ENCODE assay signal across 8 mouse cellular contexts in the genomic region with DNA sequence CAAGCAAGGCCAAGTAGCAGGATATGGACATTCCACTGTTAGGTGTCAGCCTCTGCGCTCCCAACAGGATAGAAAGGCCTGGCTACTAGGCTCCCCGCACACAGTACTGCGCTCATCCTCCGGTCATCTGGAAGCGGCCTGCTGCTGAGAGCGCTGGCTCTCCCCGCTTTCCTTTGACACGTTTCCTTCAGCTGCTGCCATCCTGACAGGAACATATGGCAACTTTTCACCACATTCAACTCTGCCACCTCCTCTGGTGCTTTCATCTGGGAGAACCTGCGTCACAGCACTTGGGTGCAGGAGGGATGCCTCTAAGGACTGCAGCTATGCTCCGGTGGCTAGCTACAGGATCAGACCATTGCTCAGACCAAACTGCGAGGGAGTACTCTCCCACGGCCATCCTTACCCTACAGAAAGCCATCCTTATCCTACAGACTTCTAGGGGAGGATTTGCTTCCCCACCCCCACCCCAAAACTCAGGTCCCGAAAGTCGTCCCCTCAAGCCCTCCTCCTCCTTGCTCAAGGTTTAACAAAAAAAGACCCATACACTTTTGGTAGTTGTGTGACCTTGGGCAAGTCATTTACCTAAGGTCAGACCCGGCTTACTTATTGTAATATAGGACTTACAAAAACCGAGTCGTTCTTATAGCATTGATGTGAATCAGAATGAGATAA. TPM values are rescaled to one million over a fixed set of nuclear protein-coding genes. Genes with fewer than 3 reads are reported as not detected.
A peak's percentile ranks its signal among the peaks of the same experiment; 100 is the strongest.
DNase-seq lines count a peak whose midpoint lies in the region; ATAC-seq and TF ChIP-seq lines count a peak whose summit lies in the region.

No protein-coding gene starts in this region.

- H3K4me3 ChIP-seq in C2C12 (ENCODE audit: insufficient read depth, poor library complexity, severe bottlenecking), result peak overlapping the region; percentile 85
- peak overlapping the region; percentile 95 for H3K4me3 ChIP-seq in forebrain, embryonic 10.5 days
- H3K4me3 ChIP-seq in hindbrain, embryonic 15.5 days, result peak overlapping the region; percentile 70
- peak overlapping the region; percentile 69 for H3K4me3 ChIP-seq in liver, embryonic 13.5 days (replicated peaks)

- peak overlapping the region; percentile 96 for H3K4me2 ChIP-seq in hindbrain, embryonic 15.5 days
- peak overlapping the region; percentile 84 for H3K4me2 ChIP-seq in liver, embryonic 13.5 days

- H3K27me3 ChIP-seq in C2C12 (ENCODE audit: control insufficient read depth, insufficient read depth, insufficient read length), result no peaks in the 10 kb centered on the region
- H3K27me3 ChIP-seq in forebrain, embryonic 10.5 days (ENCODE audit: poor library complexity, severe bottlenecking), result no peaks in the 10 kb centered on the region; the same call in 1 of the 2 replicates
- no peaks in the 10 kb centered on the region for H3K27me3 ChIP-seq in hindbrain, embryonic 15.5 days
- H3K27me3 ChIP-seq in liver, embryonic 13.5 days, result peaks cover 70% of the 10 kb centered on the region

- H3K79me2 ChIP-seq in C2C12 (ENCODE audit: control insufficient read depth, insufficient read depth), result peaks cover 65% of the 10 kb centered on the region

- peak; percentile 27 for DNase-seq in adrenal gland, postnatal 14 days
- no peak for DNase-seq in forebrain, embryonic 10.5 days (ENCODE audit: extremely low spot score, low spot score)
- DNase-seq in liver, embryonic 13.5 days, result no peak
- DNase-seq in right cerebral cortex, postnatal 14 days, result peak; percentile 9
- DNase-seq in layer of hippocampus, adult 8-10 months (ENCODE audit: low spot score in 2 of 2), result no peak
- no peak for DNase-seq in urinary bladder, postnatal 4 days (ENCODE audit: low spot score in 2 of 2)

- peak overlapping the region; percentile 98 for H3K27ac ChIP-seq in forebrain, embryonic 10.5 days
- no peak overlapping the region for H3K27ac ChIP-seq in hindbrain, embryonic 15.5 days (replicated peaks)
- H3K27ac ChIP-seq in liver, embryonic 13.5 days, result no peak overlapping the region

- ATAC-seq in hindbrain, embryonic 15.5 days (ENCODE audit: low FRiP score, low read depth), result no peak
- no peak for ATAC-seq in liver, embryonic 13.5 days (ENCODE audit: low read depth)

- no peaks in the 10 kb centered on the region for H3K9me3 ChIP-seq in forebrain, embryonic 10.5 days
- H3K9me3 ChIP-seq in hindbrain, embryonic 15.5 days, result no peaks in the 10 kb centered on the region
- no peaks in the 10 kb centered on the region for H3K9me3 ChIP-seq in liver, embryonic 13.5 days (replicated peaks)

- H3ac ChIP-seq in C2C12 (ENCODE audit: control insufficient read depth, insufficient read length, low read depth), result no peak overlapping the region

- peaks cover 49% of the 10 kb centered on the region for H3K4me1 ChIP-seq in forebrain, embryonic 10.5 days
- peaks cover 31% of the 10 kb centered on the region for H3K4me1 ChIP-seq in hindbrain, embryonic 15.5 days (replicated peaks)
- peaks cover 19% of the 10 kb centered on the region for H3K4me1 ChIP-seq in liver, embryonic 13.5 days (replicated peaks)

- H3K79me3 ChIP-seq in C2C12 (ENCODE audit: low read depth), result peaks cover 51% of the 10 kb centered on the region

- WGBS in forebrain, embryonic 10.5 days, result 6% methylated on average over 17 of the region's 17 CpGs
- 5% methylated on average over 17 of the region's 17 CpGs for WGBS in hindbrain, embryonic 15.5 days
- WGBS in liver, embryonic 13.5 days (ENCODE audit: insufficient replicate concordance), result 8% methylated on average over 17 of the region's 17 CpGs

- no peaks in the 10 kb centered on the region for H3K36me3 ChIP-seq in C2C12 (ENCODE audit: control insufficient read depth, insufficient read depth)
- H3K36me3 ChIP-seq in forebrain, embryonic 10.5 days (replicated peaks), result no peaks in the 10 kb centered on the region
- no peaks in the 10 kb centered on the region for H3K36me3 ChIP-seq in hindbrain, embryonic 15.5 days
- no peaks in the 10 kb centered on the region for H3K36me3 ChIP-seq in liver, embryonic 13.5 days

- no peak for TF ChIP-seq CTCF in C2C12 (IDR thresholded peaks at IDR 0.05; ENCODE audit: control insufficient read depth, insufficient read depth, insufficient read length)

- peak overlapping the region; percentile 22; the same call in 1 of the 2 replicates for H3K9ac ChIP-seq in hindbrain, embryonic 15.5 days
- H3K9ac ChIP-seq in liver, embryonic 13.5 days, result peak overlapping the region; percentile 22; the same call in 1 of the 2 replicates

TF ChIP-seq in C2C12, 6 proteins besides CTCF, POLR2A, EP300 and RAD21:
- TF ChIP-seq USF1 (IDR thresholded peaks at IDR 0.05; ENCODE audit: low read depth) (no peak), FOSL1 (IDR thresholded peaks at IDR 0.05; ENCODE audit: insufficient read depth, low read length, poor library complexity, severe bottlenecking) (no peak), MYOD1 (IDR thresholded peaks at IDR 0.05; ENCODE audit: control insufficient read depth, insufficient read length, low read depth) (no peak), MYOG (IDR thresholded peaks at IDR 0.05; ENCODE audit: control insufficient read depth, extremely low read depth, insufficient read length) (no peak), MAX (IDR thresholded peaks at IDR 0.05) (no peak), CEBPB (IDR thresholded peaks at IDR 0.05; ENCODE audit: low read depth) (no peak)
TF ChIP-seq in C2C12: peak in this region for 0.

RNA-seq across cellular contexts. Expression of a gene that starts 2.0 kb away (rescaled TPM):
- 3.8 TPM for polyA plus RNA-seq in C2C12 (2012; fragmentation: generic; extraction: Trizol)
- 17.5 and 24.3 TPM in 2 replicates for total RNA-seq in adrenal gland, postnatal 14 days (2021)
- 25.6 and 31.0 TPM in 2 replicates for polyA plus RNA-seq in forebrain, embryonic 10.5 days (2016; fragmentation: Nextera tagmentation; extraction: Ambion mirVana)
- polyA plus RNA-seq in hindbrain, embryonic 15.5 days (2015; fragmentation: Nextera tagmentation; extraction: Ambion mirVana), result 30.4 and 31.8 TPM in 2 replicates
- 1.2 and 1.3 TPM in 2 replicates for polyA plus RNA-seq in liver, embryonic 13.5 days (2015; fragmentation: Nextera tagmentation; extraction: Ambion mirVana)
- total RNA-seq in layer of hippocampus, adult 8-10 months (2022), result 10 to 100 TPM; 48.5 to 57.3 (median 49.5) TPM

Comparison
In these comparisons a context has a peak if more than half of its experiments do, and no peak if none do; other contexts are left out.
1. DNase-seq: peak in adrenal gland, postnatal 14 days (single experiment) and right cerebral cortex, postnatal 14 days (single experiment); none in forebrain, embryonic 10.5 days (single experiment), liver, embryonic 13.5 days (single experiment), layer of hippocampus, adult 8-10 months (0 of 2) and urinary bladder, postnatal 4 days (0 of 2).
2. Peak in every context shown above with its lines, with median percentiles within 50 percentile points of each other: H3K4me3 ChIP-seq.